Mouse (Mus musculus) ovary, adult 18-20 months (tissue): ENCODE measurements around the gene Lmnb2.

Experiments used
- DNase-seq: peaks from one replicate; pipeline ENCODE4 v3.0.0; 2022; ENCODE audit warnings: low spot score, mixed read lengths

Lmnb2 gene

GRCm38 (mm10) chr10:80855749-80856073 lies 62.3 kb downstream of the Lmnb2 start:
- no peak for DNase-seq

DNA sequence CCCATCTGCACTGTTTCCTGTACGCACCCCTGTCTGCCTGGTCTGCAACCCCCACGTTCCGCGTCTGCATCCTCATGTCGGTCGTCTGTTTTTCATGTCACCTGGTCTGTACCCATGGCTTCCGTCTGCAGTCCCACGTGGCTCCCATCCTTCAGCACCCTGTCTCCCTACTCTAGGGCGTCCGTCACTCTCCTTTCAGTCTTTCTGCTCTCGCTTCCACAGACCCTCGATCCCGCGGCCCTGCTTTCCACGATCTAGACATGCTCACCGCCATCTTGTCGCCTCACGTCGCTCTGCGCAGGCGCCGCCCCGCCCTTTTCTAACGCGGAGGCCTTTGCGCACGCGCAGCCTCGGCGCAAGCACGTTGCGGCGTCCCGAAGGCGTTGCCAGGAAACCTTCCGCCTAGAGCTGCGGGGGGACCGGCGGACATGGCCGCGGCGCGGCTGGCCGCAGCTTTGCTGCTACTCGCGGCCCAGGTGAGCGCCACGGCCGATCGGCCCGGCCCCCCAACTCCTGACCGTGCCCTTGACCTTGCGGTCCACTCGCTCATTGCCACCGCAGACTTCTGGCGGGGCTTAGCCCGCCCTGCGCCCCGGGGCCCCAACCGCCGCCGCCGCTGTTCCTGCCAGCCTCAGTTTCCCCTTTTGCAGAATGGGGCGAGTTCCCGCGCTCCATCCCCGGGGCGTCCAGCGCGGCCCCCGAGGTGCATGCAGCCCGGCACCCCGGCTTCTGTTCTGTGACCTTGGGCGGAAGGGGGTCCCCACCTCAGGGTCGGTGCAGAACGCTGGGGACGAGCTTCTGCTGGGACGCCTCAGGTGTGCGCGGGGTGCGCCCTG lies 62.9 kb downstream of the Lmnb2 start, which contains the start of the genes Lsm7 and Sppl2b:
Gene Lsm7, minus strand, starts transcription at position 297 of the 836 bp plus-strand sequence.
Gene Sppl2b, plus strand, starts transcription at position 363 of the 836 bp plus-strand sequence.
- peak; percentile 93 for DNase-seq
